Mouse (Mus musculus) forebrain, postnatal 0 days (tissue): ENCODE results near the gene Gap43. TPM values are rescaled to one million over a fixed set of nuclear protein-coding genes. Genes with fewer than 3 reads are reported as not detected.
"Not testable (repeated sequence)": the region's sequence is repeated elsewhere in the genome, so short reads cannot be mapped to it uniquely, and the experiment has no call there.

ENCODE experiments used
- ATAC-seq: fragments of 200-750 bp; cut with Nextera tagmentation; 2 replicates; pipeline ENCODE4 v1.8.0; 2017; ENCODE audit warnings: mild to moderate bottlenecking, moderate library complexity
- DNase-seq: peaks from one replicate; pipeline ENCODE4 v3.0.0-alpha.2; 2015
- H3K27ac ChIP-seq: fragments of 300-500 bp; sonication (generic); 2 replicates; pipeline ENCODE4 v1.5.1; 2014; ENCODE audit warnings: low read depth, mild to moderate bottlenecking, antibody characterized with exemption, low read length, moderate library complexity, mixed read lengths
- H3K27me3 ChIP-seq: fragments of 300-500 bp; sonication (generic); 2 replicates; pipeline ENCODE4 v1.6.1; 2014; ENCODE audit warnings: mild to moderate bottlenecking, low read length, mixed read lengths; ENCODE audit not compliant: insufficient read depth
- H3K36me3 ChIP-seq: fragments of 300-500 bp; sonication (generic); 2 replicates; pipeline ENCODE4 v1.6.1; 2014; ENCODE audit warnings: mild to moderate bottlenecking, moderate library complexity; ENCODE audit not compliant: insufficient read depth
- H3K4me1 ChIP-seq: fragments of 300-500 bp; sonication (generic); 2 replicates; pipeline ENCODE4 v1.6.1; 2014; ENCODE audit warnings: antibody characterized with exemption; ENCODE audit not compliant: insufficient read depth
- H3K4me2 ChIP-seq: fragments of 300-500 bp; sonication (generic); 2 replicates; pipeline ENCODE4 v1.6.1; 2014; ENCODE audit warnings: low read depth, mild to moderate bottlenecking, moderate library complexity
- H3K4me3 ChIP-seq: fragments of 300-500 bp; sonication (generic); 2 replicates; pipeline ENCODE4 v1.5.1; 2014; ENCODE audit warnings: low read depth, low read length, mixed read lengths
- H3K9ac ChIP-seq: fragments of 300-500 bp; sonication (generic); 2 replicates; pipeline ENCODE4 v1.6.1; 2014; ENCODE audit warnings: mild to moderate bottlenecking
- H3K9me3 ChIP-seq: fragments of 300-500 bp; sonication (generic); 2 replicates; pipeline ENCODE4 v1.6.1; 2016; ENCODE audit warnings: low read length
- CTCF ChIP-seq: sonication (generic); IDR thresholded peaks from 2 replicates; pipeline ENCODE4 v1.5.1; 2016; ENCODE audit warnings: antibody characterized with exemption, control low read depth, low read depth
- WGBS: fragments of 180-500 bp; shearing (Covaris S2); extraction: QIAGEN DNeasy Blood & Tissue Kit; methylation state at CpG from one replicate; pipeline ENCODE4 v1.1.7; 2014; 5-methylcytosine and 5-hydroxymethylcytosine counted together
- microRNA-seq, 2 experiments: library from miRNA; unstranded; fragments of <30 nt; microRNA quantifications; one replicate each; pipeline ENCODE4; 2016
- polyA plus RNA-seq: library from polyadenylated mRNA; unstranded; fragments of >200 nt; fragmentation: Nextera tagmentation; extraction: Ambion mirVana; gene quantifications from 2 replicates; pipeline ENCODE4 v1.2.1, GENCODE M21; 2015
- total RNA-seq: library from RNA; depleted of rRNA; stranded (reverse); fragments of >200 nt; gene quantifications from 2 replicates; pipeline ENCODE4 v1.2.3, GENCODE M21; 2014

Gap43 gene
- total and polyA plus RNA-seq, 2 experiments from 2014 or later = 1,112 to 1,952 TPM

DNA sequence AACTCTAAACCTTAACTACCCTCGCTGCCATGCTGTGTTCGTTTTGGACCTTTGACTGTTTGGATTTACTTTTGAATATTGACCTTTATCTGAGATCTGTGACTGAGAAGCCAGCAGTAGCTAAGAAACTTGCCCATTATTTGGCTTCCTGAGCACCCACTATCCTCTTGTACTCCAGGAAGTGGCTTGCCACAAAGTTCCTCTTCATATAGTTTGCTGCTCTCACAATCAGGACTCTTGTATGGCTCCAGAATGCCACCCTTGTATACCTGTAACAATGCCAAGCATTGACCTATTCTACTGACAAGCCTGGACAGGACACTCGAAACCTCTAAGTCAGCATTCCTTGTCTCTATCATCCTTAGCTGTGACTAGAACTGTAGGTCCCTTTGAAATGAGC is 75.3 kb downstream of the Gap43 start:
- DNase-seq (no peak), ATAC-seq (no peak)
- no peak overlapping the region for H3K27ac ChIP-seq
- 81% methylated on average over 3 of the region's 3 CpGs for WGBS
- no peaks in the 10 kb centered on the region for H3K9me3 ChIP-seq
- H3K27me3 ChIP-seq = no peaks in the 10 kb centered on the region
- no peak overlapping the region for H3K9ac ChIP-seq
- no peak overlapping the region for H3K4me2 ChIP-seq
- 0 out of 2 replicates have a peak, but pooled peaks cover 2% of the 10 kb centered on the region for H3K36me3 ChIP-seq
- H3K4me1 ChIP-seq = peaks cover 15% of the 10 kb centered on the region
- no peak for TF ChIP-seq CTCF
- H3K4me3 ChIP-seq = no peak overlapping the region

DNA sequence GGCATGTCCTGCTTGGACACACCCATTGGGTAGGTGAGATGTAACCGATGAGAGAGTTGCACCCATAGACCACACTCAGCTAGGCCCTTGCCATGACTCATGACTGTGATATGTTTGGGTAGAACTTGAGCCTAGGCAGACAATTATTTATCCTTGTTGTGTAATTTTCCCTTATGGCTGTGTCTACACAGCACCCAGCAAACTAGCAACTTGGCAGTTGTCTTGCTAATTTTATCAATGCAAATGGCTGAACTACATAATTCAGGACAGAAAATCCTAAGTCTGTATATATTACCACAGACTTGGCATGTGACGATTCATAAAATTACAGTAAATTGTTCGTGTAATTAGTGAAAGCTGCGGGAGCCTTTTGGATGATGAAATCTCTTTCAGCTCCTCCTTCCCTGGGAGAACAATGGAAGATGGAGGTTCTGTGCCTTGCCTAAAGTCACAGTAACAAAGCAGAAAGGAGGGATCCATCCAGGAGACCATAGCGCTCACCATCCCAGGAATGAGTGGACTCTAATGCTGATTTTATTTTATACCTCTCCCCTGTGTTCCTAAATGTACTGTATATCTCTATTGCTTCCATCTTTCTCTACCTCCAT is 77.4 kb downstream of the Gap43 start:
- H3K4me2 ChIP-seq = no peak overlapping the region
- no peaks in the 10 kb centered on the region for H3K27me3 ChIP-seq
- 51% methylated on average over 5 of the region's 5 CpGs for WGBS
- no peak for TF ChIP-seq CTCF
- no peak overlapping the region for H3K9ac ChIP-seq
- H3K4me3 ChIP-seq = no peak overlapping the region
- H3K9me3 ChIP-seq = no peaks in the 10 kb centered on the region
- H3K4me1 ChIP-seq = no peaks in the 10 kb centered on the region
- ATAC-seq = peak; percentile 69
- DNase-seq = peak; percentile 31
- 0 out of 2 replicates have a peak, but pooled peaks cover 2% of the 10 kb centered on the region for H3K36me3 ChIP-seq
- peak overlapping the region; percentile 4 for H3K27ac ChIP-seq

DNA sequence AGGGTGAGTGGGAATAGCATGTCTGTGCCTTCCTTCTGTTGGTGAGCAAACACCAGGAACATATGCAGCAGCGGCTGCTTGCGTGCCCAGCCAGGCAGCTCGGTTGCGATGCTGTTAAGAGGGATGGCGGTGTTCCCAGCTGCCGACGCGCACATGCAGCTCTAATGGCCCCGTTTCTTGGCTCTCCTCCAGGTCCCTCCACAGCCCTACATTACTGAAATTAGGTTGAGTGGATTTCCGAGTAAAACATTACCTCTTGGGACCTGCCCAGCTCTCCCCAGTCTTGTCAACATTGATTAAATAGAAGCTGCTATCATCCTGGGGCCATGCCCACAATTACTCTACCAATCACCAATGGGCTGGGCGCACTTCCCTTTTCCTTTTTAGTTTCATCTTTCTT is 84.8 kb downstream of the Gap43 start:
- no peak overlapping the region for H3K4me3 ChIP-seq
- no peak for TF ChIP-seq CTCF
- DNase-seq = peak; percentile 87
- H3K4me1 ChIP-seq = no peaks in the 10 kb centered on the region; the same call in 1 of the 2 replicates
- no peaks in the 10 kb centered on the region for H3K9me3 ChIP-seq
- peak overlapping the region; percentile 8; the same call in 1 of the 2 replicates for H3K4me2 ChIP-seq
- H3K27me3 ChIP-seq = no peaks in the 10 kb centered on the region
- H3K9ac ChIP-seq = no peak overlapping the region
- WGBS = 51% methylated on average over 11 of the region's 11 CpGs
- peak overlapping the region; percentile 59; the same call in 1 of the 2 replicates for H3K27ac ChIP-seq
- ATAC-seq = peak; percentile 91
- H3K36me3 ChIP-seq = no peaks in the 10 kb centered on the region

DNA sequence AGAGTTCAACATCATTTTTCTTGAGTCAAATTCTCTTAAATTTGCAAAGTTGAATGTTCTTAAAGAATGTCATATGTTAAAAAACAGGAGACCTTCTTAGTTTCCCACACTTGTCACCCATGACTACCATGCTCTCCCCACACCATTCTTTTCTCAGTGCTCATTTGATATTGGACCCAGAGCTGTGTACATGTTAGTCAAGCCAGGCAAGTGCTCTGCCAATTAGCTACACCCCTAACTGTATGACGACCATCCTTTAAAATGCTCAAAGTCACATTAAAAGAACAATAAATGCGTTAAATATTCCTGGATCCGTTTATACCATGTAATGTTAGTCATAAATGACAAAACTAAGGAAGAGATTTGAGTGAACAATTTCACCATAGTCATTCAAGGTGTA is 85.2 kb downstream of the Gap43 start:
- Histone ChIP-seq H3K9ac (no peak overlapping the region), H3K27me3 (no peaks in the 10 kb centered on the region), H3K4me3 (no peak overlapping the region), H3K4me1 (no peaks in the 10 kb centered on the region; the same call in 1 of the 2 replicates), H3K27ac (peak overlapping the region; percentile 59; the same call in 1 of the 2 replicates), H3K4me2 (peak overlapping the region; percentile 8; the same call in 1 of the 2 replicates), H3K9me3 (no peaks in the 10 kb centered on the region), H3K36me3 (no peaks in the 10 kb centered on the region)
- WGBS = 64% methylated on average over 3 of the region's 3 CpGs
- ATAC-seq (peak; percentile 38), DNase-seq (peak; percentile 24)
- TF ChIP-seq CTCF = no peak

DNA sequence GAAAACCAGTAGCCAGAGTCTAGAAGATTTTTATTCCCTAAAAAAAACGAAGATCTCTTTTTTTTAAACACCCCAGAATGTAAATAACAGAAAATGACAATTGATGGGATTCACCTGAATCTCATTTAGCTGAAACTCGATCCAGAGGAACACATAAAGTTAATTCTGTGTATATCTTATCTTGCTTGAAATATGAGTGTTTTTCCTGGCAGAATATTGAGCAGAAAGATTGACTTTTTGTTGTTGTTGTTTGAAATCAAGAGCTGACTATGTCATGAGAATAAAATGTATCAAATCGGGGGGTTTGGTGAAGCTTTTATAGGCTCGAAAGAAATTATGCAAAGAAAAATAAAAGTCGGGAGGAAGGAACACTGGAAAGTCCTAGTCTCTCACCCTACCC is 88.2 kb downstream of the Gap43 start:
- Histone ChIP-seq H3K4me2 (no peak overlapping the region), H3K36me3 (no peaks in the 10 kb centered on the region), H3K4me1 (no peaks in the 10 kb centered on the region; the same call in 1 of the 2 replicates), H3K27ac (no peak overlapping the region), H3K9me3 (no peaks in the 10 kb centered on the region), H3K4me3 (no peak overlapping the region), H3K27me3 (no peaks in the 10 kb centered on the region), H3K9ac (no peak overlapping the region)
- ATAC-seq = no peak
- no peak for DNase-seq
- WGBS = 76% methylated on average over 5 of the region's 5 CpGs
- TF ChIP-seq CTCF = no peak

DNA sequence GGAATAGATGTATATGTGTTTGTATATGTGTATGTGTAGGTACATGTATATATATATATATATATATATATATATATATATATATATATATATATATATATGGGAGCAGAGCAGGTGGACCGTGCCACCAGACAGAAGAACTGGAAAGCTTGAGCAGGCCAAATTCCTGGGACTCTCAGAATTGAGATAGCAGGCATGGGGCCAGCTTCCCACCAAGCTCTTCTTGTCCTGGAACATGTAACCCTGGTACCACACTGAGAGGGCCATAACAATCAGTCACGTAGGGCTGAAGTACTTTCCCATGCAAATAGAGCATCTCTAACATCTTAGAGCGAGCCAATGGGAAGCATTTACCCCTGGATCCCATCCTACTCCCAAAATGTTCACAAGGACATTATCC is 96.3 kb downstream of the Gap43 start:
- H3K9ac ChIP-seq, ATAC-seq, H3K9me3 ChIP-seq, H3K36me3 ChIP-seq, H3K4me3 ChIP-seq, H3K27ac ChIP-seq, DNase-seq, H3K4me2 ChIP-seq, H3K27me3 ChIP-seq, H3K4me1 ChIP-seq: not testable (repeated sequence)
- 73% methylated on average over 3 of the region's 3 CpGs for WGBS

DNA sequence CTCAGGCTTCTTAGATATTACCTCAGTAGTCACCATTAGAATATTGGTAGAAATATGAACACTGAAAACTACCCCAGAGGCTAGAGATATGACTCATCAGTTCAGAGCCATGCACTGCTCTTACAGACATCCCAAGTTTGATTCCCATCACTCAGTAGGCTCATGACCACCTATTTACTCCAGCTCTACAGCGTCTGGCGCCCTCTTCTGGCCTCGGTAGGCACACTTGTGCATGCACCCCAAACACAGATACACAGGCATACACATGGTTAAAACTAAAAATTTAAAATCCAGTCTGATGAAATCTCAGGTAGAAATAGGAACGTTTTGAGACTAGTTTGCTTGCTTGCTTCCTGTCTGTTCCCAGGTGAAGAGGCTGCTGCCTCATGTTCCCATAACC is 109.1 kb downstream of the Gap43 start:
- no peak overlapping the region for H3K27ac ChIP-seq
- no peaks in the 10 kb centered on the region for H3K36me3 ChIP-seq
- no peaks in the 10 kb centered on the region for H3K27me3 ChIP-seq
- H3K9me3 ChIP-seq = no peaks in the 10 kb centered on the region
- DNase-seq (no peak), ATAC-seq (no peak)
- no peak overlapping the region for H3K4me3 ChIP-seq
- no peaks in the 10 kb centered on the region for H3K4me1 ChIP-seq
- no peak overlapping the region for H3K4me2 ChIP-seq
- 77% methylated on average over 4 of the region's 4 CpGs for WGBS
- peak; percentile 8; the same call in 1 of the 2 replicates for TF ChIP-seq CTCF
- H3K9ac ChIP-seq = no peak overlapping the region

Small RNA genes within 50 kb of the gene (microRNA-seq; reads per million reads assigned to microRNA genes)
- gene Mir6540 = 77.0 to 136 reads per million in 2 experiments
